Mouse (Mus musculus): ENCODE data around the gene Rnf25. TPM values are rescaled to one million over a fixed set of nuclear protein-coding genes. Genes with fewer than 3 reads are reported as not detected.

Gene Rnf25
- total RNA-seq (2021) = 10 to 100 TPM; 57.5 to 66.2 TPM
- long read RNA-seq, transcript Rnf25-201 (10 exons, 1,479 nt) = major isoform, 6 of 7 reads
- long read RNA-seq, partial matches to known transcripts = 0 of 7 reads
- long read RNA-seq, other reads (novel, unspliced or antisense) = 0 of 7 reads

DNA sequence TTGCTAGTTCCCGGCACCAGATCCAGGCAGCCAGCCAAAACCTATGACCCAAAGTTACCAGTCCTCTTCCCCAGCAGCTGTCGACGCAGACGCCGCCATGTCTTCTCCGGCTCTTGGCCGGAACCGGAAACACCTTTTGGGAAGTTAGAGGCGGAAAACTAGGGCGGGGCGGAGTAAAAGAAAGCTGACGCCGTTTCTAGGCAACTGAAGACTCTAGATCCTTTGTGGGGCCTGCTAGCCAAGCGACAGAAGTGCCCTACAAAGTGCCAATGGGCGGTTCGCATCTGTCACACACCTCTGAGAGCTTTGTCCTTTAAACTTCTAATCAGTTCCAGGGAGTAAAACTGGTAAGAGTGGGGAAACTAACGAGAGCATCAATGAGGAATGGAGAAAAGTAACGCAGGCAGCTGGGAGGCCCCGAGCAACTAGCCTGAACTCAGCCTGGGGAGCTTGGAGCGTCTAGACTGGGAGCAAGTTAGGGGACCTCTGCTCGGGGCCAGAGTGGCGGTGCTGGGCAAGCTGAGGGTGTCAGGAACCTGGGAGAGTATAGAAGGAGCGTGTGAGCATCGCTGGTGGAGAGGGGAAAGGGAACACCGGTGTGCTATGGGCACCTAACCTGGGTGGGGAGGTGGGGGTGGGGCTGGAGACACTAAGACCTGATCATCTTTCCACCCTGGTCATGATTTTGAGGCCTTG is at the start of gene Rnf25, which contains the start of gene Stk36:
Rnf25 (minus strand) TSS at position 131 of the 696 bp plus-strand sequence.
Stk36 (plus strand) TSS at position 179 of the 696 bp plus-strand sequence.
- peak; percentile 84 to 92 for DNase-seq (ENCODE audit: low spot score in 2 of 2)

DNA sequence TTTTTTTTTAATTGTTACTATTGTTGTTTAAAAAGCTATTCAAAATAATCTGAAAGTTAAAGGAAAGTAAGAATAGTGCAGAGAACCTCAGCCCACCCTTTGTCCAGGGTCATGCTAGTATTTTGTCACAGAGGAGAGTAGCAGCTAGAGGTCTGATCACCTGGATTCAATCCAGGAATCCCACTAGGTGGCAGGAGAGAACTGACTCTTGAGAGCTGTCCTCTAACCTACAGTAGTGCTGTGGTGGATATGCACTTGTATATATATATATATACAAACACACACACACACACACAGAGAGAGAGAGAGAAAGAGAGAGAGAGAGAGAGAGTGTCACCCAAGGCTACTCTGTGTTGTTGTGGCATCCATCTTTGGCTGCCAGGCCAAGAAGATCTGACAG is 42.7 kb upstream of the Rnf25 start:
- DNase-seq (ENCODE audit: low spot score in 2 of 2) = no peak

DNA sequence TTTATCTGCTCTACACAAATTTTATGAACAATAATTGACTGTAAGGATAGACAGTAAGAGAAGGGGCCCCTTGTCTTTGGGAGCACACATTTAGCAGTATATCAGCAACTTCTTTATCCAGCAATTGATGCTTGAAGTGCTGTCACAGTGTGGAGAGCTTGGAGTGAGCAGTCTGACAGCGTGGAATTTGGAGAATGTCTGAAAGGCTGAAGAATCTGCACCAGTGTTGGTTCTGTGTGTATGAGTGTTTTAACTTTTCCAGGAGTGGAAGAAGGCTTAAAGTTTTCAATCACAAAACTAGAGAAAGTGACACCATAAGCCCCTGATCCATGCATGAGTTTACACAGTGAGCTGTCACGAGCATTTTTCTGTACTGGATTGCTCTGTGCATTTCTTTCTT is 42.3 kb upstream of the Rnf25 start:
- DNase-seq (ENCODE audit: low spot score in 2 of 2) = no peak

DNA sequence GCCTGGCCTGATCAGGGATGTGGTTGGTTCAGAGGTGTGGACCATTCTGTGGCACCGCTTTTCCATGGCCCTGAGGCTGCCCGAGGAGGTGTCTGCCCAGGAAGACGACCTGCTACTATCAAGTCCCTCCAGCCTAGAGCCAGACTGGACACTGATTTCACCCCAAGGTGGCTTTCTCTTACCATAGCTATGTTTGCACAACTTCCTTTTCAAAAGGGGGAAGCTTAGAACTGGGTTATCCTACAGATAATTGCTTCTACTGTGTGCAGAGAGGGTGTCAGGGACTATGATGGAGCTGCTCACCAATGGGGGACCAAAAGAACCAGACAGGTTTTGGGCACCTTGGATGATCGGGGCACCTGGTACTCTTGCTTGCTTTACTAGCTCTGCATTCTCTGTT is 31.5 kb upstream of the Rnf25 start:
- no peak for DNase-seq (ENCODE audit: low spot score in 2 of 2)

DNA sequence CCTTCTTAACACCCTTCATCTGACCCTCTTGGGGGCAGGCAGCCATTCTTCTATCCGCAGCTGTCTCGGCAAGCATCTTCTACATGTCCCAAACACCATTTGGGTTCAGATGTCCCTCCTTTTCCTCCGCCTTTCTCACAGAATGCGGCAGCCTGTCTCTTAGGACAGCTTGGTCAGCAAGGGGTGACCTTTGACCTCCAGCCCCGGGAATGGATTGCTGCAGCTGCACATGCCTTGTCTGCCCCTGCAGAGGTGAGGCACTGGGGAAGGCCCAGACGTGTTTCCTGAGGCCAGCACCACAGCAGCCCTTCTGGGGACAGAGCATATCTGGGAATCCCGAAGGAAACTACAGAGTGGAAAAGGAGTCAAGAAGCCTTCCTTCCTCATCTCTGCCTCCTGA is 26.8 kb upstream of the Rnf25 start:
- no peak for DNase-seq (ENCODE audit: low spot score in 2 of 2)

DNA sequence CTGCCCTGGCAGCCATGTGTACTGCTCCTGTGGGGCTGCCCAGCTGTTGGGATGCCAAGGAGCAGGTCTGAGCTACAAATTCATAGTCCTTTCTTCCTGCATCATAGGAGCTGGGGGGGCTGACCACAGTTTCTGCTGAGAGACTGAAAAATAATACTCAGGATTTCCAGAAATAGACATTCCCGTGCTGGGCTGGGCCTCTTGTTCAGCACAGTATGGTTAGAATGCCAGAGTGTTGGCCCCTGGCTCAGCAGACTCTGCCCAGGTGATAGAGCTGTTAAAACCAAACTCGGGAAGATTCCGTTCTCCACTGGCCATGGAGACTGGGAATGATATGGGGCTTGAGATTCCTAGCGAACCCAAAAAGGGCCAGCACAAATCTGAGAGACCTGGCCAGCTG is 24.9 kb upstream of the Rnf25 start:
- no peak for DNase-seq (ENCODE audit: low spot score in 2 of 2)

DNA sequence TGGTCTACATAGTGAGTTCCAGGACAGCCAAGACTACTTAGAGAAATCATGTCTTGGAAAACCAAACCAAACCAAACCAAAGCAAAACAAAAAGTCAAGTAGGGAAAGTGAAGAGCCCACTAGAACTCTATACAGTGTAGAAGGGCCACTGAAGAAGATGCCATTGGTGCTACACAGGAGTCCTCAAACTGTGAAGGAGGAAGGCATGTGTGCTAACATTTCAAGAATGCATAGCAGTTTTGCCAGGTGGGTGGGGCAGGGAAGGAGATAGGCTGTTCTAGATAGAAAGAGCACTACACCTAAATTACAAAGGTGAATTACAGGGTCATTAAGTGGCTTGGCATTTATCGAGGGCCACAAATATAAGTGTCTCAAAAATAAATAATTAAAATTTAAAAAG is 23.0 kb upstream of the Rnf25 start:
- DNase-seq (ENCODE audit: low spot score in 2 of 2) = no peak

DNA sequence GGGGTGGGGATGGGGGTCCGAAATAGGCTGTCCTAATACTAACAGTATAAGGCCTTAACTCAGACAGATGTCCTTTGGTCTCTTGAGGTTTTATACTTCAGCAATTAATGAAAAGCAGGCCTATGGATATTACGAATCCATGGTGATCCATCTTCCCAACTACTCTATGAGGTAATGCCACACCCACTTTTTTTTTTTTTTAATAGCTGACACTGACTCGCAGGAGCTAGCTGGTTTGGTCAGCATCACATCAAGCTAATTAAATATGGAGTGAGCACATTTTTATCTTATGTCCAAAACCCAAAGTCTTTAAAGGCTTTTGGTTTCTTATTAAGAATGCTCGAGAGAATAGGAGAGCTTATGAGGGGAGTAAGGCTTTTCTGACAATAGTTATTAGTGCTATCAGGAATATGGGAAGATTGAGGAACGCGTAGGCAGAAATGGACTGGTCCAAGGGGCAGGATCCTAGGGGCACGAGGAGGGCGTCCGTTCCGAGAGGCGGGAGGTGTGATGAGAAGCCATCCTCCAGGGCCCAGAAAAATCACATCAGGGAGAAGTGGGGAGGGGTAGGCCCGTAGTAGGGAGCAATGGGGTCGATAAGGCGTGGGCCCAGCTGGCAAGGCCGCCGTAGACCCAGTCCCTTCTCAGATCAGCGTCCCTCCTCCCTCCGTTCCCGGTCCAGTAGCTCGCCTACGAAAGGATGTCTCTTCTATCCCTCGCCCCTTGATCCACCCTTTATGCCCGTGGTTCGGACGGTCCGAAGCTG is 513 bp downstream of the Rnf25 start:
- no peak for DNase-seq (ENCODE audit: low spot score in 2 of 2)

DNA sequence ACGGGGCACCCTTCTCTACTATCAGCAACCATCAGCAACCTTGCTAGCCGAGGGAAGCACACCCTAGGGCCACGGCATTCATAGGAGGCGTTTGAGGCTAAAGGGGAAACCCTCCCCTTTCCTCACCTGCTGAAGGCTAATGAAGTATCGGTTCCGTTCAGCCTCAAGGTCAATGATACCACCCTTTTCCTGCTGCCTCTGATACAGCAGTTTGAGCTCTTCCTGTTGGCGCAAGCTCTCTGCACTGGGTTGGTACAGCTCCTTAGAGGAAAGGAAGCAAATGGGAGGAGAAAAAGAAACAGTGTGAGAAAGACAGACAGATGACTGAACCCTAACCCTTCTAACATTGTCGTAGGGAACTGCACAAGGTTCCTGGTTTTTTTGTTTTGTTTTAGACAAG is 6.8 kb downstream of the Rnf25 start:
- DNase-seq (ENCODE audit: low spot score in 2 of 2) = no peak

DNA sequence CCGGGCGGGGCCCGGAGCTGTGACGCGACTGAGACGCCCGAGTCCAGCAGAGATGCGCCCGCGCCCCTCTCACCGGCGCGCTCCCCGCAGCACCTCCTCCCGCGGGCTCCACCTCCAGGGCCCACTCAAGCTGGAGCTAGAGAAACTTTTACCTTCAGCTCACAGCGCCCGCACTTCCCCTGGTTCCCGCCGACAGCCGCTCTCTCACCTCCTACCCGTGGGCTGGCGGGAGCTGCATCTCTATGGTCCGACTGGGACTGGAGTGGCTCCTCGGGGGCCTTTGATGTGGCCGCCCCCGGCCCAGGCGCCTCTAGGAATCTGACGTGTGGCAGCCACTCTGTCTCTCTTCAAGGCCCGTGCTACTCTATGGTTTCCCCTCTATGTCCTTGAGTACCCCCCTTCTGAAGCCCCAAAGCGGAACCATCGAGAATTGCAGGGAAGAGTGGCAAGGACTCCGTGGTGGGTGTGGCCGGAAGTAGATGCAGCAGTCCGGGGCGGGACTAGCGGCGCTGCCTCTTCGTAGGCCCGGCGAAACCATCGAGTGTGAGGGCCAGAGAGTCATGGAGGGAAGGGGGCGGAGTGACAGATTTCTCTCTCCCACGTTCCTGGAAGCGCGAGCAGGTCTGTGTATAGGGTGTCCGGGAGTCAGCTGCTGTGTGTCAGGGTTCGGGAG is 13.3 kb downstream of the Rnf25 start, which contains the start of the genes Zfp142 and Bcs1l:
Zfp142 (minus strand) TSS at position 474 of the 673 bp plus-strand sequence.
Bcs1l (plus strand) TSS at position 517 of the 673 bp plus-strand sequence.
- DNase-seq (ENCODE audit: low spot score in 2 of 2) = peak; percentile 99

DNA sequence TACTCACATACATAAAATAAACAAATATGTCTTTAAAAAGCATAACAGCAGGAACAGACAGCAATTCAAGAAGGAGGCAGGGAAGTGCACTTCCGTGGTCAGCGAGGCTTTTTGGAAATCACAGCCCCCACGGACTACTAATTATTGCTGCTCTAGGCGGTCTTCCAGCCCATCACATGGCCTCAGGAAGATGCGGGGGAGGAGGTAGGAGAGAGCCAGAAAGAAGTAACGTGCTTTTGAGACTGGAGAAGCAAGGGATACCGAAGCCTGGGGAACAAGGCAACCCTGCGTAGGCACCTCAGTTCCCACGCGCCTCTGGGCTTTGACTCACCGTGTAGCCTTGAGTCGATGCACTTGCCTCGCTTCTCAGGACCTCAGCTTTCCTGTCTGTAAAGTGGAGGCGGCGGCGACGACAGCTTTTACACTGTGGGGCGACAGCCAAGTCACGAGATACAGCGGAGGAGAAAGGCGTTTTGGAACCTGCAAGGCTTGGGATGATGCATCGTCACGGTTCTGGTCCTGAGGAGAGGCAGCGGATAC is 13.9 kb downstream of the Rnf25 start:
- DNase-seq (ENCODE audit: low spot score in 2 of 2) = no peak

DNA sequence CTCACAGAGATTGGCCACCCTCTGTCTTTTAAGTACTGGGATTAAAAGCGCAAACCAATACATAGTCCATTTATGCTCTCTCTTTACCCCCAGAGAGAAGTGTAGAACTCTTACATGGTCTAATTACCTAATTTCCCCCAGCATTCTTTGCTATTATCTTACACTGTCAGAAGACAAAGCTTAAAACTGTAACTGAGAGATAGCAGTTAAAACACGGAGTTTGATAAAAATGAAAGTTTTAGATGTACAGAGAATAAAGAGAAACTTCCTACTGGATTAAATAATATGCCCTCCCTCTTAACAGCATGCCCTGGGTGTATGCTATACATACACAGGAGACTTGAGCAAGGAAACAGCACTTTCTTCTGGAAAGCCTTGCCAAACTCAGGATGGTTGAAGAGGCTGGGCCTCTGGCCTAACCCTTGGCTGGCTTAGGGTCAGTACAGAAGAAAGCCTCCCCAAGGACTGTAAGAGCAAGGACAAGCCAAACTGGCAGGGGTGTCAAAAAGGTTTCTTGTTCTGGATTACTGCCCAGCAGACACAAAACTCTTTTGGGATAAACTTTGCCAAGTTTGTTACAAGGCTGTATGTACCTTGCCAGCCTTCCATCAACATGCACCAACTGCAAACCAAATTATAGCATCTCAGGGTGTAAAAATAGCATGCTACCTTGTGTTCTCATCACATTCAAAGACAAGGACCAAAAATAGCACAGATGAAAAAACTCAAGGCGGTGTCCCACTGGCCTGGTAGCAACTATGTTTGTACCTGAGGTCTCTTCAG is 16.4 kb downstream of the Rnf25 start:
- DNase-seq (ENCODE audit: low spot score in 2 of 2) = no peak

DNA sequence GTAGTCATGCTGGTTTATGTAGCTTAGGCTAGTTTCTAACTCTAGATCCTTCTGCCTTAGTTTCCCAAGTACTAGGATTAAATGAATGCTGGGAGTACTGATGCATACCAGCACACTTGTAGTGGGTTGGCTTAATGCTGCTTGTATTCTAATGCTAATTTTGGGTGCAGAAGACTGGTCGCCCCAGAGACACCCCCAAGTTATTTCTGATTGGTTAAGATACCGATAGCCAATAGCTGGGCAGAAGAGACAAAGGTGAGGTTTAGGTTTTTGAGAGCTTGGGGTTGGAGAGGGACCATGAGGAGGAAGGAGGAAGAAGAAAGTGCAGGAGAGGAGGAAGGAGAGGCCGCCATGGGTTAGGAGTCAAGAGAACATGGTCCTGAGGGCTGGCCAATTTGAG is 18.6 kb downstream of the Rnf25 start:
- DNase-seq (ENCODE audit: low spot score in 2 of 2) = no peak

DNA sequence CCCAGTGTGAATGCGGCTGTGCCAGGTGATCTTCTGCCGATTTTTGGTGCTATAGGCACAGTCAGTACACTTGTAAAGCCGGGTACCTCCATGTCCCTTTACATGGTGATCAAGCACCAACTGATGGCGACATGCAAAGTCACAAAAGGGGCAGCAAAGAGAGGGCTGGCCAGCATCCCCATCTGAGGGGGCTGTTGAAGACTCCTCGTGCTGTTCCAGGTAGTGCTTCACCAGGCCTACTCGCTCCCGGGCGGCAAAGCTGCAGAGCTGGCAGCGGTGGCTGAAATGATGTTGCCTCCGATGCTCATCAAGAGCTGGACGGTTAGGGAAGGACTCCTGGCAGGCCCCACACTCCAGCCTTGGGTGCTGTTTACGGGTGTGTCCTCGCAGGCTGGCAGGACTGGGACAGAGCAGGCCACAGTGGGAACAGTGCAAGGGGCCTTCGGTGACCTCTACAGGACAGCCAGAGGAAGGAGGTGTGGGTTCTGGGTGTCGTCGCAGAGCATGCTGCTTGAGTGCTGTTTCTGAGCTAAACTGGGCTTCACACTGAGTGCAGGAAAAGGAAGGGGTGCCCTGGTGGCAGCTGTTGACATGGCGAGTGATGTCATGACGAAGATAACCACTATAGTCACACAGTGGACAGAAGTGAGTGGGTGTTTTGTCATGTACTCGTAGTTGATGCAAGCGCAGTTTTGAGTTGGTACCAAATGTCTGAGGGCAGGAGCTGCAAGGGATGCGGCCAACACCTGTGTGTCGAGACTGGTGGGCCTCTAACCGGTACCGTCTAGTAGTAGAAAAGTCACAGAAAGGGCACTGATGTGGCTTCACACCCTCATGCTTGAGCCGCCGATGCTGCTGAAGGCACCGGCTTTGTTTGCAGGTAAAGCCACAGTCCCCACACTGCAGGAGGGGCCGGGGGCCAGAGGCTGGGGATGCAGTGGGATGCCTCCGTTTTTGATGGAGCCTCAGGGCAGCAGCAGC is 31.2 kb downstream of the Rnf25 start:
- no peak for DNase-seq (ENCODE audit: low spot score in 2 of 2)

DNA sequence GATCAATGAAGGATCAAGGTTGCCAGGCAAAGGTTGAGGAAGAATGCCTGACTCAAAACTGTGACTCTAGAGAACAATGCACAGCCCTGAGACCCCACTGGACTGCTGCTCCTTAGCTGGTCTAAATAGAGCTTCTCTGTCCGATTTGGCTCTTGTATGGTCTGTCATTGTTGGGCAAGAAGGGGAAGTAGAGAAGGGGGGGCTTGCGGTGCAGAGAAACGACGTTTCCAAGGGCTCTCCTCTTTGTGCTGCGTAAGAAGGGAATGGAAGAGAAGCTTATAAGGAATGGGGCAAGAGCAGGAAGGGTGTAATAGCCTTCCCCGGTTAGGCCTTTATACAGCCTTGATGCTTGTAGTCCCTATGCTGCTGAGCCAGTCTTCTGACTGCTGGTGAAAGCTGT is 35.4 kb downstream of the Rnf25 start:
- no peak for DNase-seq (ENCODE audit: low spot score in 2 of 2)

DNA sequence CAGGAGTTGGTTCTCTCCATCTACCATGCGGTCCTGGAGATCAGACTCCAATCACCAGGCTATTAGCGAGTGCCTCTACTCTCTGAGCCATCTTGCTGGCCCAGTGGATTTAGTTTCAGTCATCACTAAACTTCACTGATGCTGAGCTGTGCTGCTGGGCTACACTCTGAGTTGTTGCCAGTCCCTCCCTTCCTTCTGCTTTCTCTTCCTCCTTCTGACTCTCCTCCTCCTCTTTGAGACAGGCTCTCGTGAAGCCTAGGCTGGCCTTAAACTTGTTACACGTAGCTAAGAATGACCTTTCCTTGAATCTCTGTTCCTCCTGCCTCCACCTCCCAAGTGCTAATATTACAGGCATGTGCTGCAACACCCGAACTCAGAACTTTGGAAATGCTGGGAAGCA is 42.1 kb downstream of the Rnf25 start:
- no peak for DNase-seq (ENCODE audit: low spot score in 2 of 2)

DNA sequence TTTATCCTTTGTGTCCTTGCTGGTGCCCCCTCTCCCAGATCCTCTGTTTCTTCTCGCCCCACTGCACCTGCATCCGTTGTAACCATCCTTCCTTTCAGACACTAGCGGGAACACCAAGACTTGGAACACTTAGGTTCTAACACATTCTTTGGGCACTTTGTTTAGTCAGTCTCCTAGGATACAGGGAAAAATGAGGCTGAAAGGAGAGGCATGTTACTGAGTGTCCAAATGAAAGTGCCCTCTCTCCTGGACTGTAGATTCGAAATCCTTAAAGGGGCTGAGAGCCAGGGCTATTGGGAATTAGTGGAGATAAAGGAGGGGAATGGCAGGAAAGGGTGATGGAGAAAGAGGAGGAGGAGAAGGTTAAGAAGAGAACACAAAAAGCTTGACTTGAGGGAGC is 57.0 kb downstream of the Rnf25 start, which contains the start of gene Usp37:
Usp37 (minus strand) TSS at position 101 of the 400 bp plus-strand sequence.
- no peak for DNase-seq (ENCODE audit: low spot score in 2 of 2)
